Mouse (Mus musculus): Measurements from ENCODE around the gene Qsox1.

Qsox1 gene

GRCm38 (mm10) chr1:155801014-155801991 is 11.4 kb downstream of the Qsox1 start:
- DNase-seq (ENCODE audit: extremely low read depth, insufficient read length, low spot score) = no peak

- no peak for DNase-seq (ENCODE audit: extremely low read depth, insufficient read length, low spot score)
These were observed 14.7 kb downstream of the Qsox1 start for GRCm38 (mm10) chr1:155798000-155798399.

GRCm38 (mm10) chr1:155797425-155797824 is 15.3 kb downstream of the Qsox1 start:
- no peak for DNase-seq (ENCODE audit: extremely low read depth, insufficient read length, low spot score)

- no peak for DNase-seq (ENCODE audit: extremely low read depth, insufficient read length, low spot score)
These were observed 15.8 kb downstream of the Qsox1 start for GRCm38 (mm10) chr1:155796757-155797405.

- DNase-seq (ENCODE audit: extremely low read depth, insufficient read length, low spot score) = no peak
These were observed 16.9 kb downstream of the Qsox1 start for GRCm38 (mm10) chr1:155795791-155796233.

- no peak for DNase-seq (ENCODE audit: extremely low read depth, insufficient read length, low spot score)
These were observed 17.8 kb downstream of the Qsox1 start for GRCm38 (mm10) chr1:155794855-155795254.

- no peak for DNase-seq (ENCODE audit: extremely low read depth, insufficient read length, low spot score)
These were observed 20.8 kb downstream of the Qsox1 start for GRCm38 (mm10) chr1:155791919-155792318.

GRCm38 (mm10) chr1:155790111-155790974 is 22.3 kb downstream of the Qsox1 start:
- no peak for DNase-seq (ENCODE audit: extremely low read depth, insufficient read length, low spot score)

- DNase-seq (ENCODE audit: extremely low read depth, insufficient read length, low spot score) = peak; percentile 53
These were observed 26.8 kb downstream of the Qsox1 start for GRCm38 (mm10) chr1:155785886-155786285.

GRCm38 (mm10) chr1:155784343-155785205 is 28.1 kb downstream of the Qsox1 start:
- DNase-seq (ENCODE audit: extremely low read depth, insufficient read length, low spot score) = peak; percentile 40

GRCm38 (mm10) chr1:155782382-155782781 is 30.3 kb downstream of the Qsox1 start:
- DNase-seq (ENCODE audit: extremely low read depth, insufficient read length, low spot score) = no peak

- DNase-seq (ENCODE audit: extremely low read depth, insufficient read length, low spot score) = no peak
These were observed 34.8 kb downstream of the Qsox1 start for GRCm38 (mm10) chr1:155777641-155778625.

GRCm38 (mm10) chr1:155759167-155759566 is 53.5 kb downstream of the Qsox1 start:
- no peak for DNase-seq (ENCODE audit: extremely low read depth, insufficient read length, low spot score)

- DNase-seq (ENCODE audit: extremely low read depth, insufficient read length, low spot score) = no peak
These were observed 54.0 kb downstream of the Qsox1 start for GRCm38 (mm10) chr1:155758711-155759110.

GRCm38 (mm10) chr1:155757621-155758020 is 55.1 kb downstream of the Qsox1 start:
- no peak for DNase-seq (ENCODE audit: extremely low read depth, insufficient read length, low spot score)

GRCm38 (mm10) chr1:155753411-155753810 is 59.3 kb downstream of the Qsox1 start:
- DNase-seq (ENCODE audit: extremely low read depth, insufficient read length, low spot score) = no peak

- no peak for DNase-seq (ENCODE audit: extremely low read depth, insufficient read length, low spot score)
These were observed 61.0 kb downstream of the Qsox1 start, which contains the start of gene Lhx4 for GRCm38 (mm10) chr1:155751484-155752255. TSS of gene Lhx4 (minus strand) at chr1:155751684.

All from 3134 (cell line).